Mouse (Mus musculus) cerebellum, adult 2 months (tissue): ENCODE results near the gene Rbp7.

Experiments
- CTCF ChIP-seq: fragments of 200-500 bp; IDR thresholded peaks from 2 replicates; pipeline ENCODE4 v1.5.1; 2011; ENCODE audit warnings: low read depth, mild to moderate bottlenecking, control low read depth, low read length, moderate library complexity, borderline replicate concordance; ENCODE audit not compliant: insufficient read depth
- POLR2A ChIP-seq: fragments of 200-500 bp; IDR thresholded peaks from 2 replicates; pipeline ENCODE4 v1.6.1; 2011; ENCODE audit warnings: low read length, control low read depth, borderline replicate concordance; ENCODE audit not compliant: insufficient read depth

DNA sequence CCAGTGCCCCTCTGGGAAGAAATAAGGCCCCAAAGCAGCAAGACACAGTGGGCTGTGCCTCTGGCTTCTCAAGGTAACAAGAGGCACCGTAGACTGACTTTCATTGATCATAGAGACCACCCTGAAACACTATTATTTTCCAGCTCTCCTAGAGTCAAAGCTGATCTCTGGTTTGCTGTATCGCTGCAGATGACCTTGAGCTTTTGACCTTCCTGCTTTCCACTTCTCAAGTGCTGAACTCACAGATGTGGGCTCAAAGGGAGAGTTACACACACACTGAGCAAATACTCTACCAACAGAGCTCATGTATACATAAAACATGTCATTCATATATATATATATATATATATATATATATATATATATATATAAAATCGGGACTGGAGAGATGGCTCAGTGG is 4.1 kb downstream of the Rbp7 start:
- TF ChIP-seq CTCF (no peak), POLR2A (no peak)
